Mouse (Mus musculus) ovary, postnatal 14 days (tissue): Measurements from ENCODE around the gene Fuca1.
A peak's percentile ranks its signal among the peaks of the same experiment; 100 is the strongest.
"Not testable (repeated sequence)": the region's sequence is repeated elsewhere in the genome, so short reads cannot be mapped to it uniquely, and the experiment has no call there.

ENCODE experiments used
- DNase-seq: peaks from one replicate; pipeline ENCODE4 v3.0.0; 2022; ENCODE audit warnings: low spot score

Gene Fuca1

DNA sequence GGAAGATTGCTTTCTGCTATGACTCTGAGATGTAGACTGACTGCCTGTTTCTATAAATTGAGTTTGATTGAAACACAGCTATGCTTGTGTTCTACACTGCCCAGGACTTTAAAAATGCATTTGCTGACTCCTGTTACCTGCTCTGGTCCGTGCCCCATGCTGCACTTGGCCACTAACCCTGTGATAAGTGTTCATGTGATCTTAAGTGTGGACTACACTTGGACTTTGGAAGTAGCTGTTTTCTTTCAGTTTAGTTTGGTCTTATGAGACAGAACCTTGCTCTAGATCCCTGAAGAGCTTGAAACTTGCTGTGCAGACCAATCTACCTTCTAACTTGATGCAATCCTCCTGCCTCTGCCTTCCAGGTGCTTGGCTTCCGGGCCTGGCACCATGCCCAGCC lies 3.9 kb downstream of the Fuca1 start:
- no peak for DNase-seq

DNA sequence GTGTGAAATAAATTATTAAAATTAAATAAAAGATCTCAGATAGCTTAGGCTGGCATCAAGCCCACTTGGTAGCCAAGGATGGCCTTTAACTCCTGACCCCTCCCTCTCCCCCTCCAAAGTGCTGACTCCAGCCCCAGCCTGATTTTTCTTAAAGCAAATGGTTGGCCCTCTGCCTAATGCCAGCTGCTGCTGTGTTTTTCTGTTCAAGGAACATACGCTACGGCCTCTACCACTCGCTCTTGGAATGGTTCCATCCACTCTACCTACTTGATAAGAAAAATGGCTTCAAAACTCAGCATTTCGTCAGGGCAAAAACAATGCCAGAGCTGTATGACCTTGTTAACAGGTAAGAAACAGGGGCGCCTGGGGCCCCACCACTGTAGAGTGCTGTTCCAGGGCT lies 4.8 kb downstream of the Fuca1 start:
- no peak for DNase-seq

DNA sequence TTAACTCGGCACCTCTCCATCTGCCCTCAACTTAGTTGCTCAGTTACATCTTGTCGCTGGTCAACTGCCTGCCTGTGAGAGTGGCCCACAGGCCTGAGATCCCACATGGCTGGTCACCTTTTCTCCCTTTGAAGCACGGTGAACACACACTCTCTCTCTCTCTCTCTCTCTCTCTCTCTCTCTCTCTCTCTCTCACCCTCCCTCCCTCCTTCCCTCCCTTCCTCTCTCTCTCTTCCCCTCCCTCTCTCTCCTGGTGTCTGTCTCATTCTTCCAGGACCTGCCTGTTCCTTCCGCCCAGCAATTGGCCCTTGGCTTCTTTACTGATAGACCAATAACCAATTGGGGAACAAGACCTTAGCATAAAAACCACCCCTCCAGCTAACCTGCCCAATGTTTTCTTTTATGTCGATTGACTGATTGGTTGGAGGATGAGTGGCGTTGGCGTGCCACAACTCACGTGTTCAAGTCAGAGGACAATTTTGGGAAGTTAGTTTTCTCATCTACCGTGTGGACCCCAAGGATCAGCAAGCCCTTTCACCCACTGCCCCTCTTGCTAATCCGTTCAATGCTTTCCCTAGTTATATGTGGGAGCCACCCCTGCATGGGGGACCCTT lies 5.8 kb downstream of the Fuca1 start:
- DNase-seq, result no peak

DNA sequence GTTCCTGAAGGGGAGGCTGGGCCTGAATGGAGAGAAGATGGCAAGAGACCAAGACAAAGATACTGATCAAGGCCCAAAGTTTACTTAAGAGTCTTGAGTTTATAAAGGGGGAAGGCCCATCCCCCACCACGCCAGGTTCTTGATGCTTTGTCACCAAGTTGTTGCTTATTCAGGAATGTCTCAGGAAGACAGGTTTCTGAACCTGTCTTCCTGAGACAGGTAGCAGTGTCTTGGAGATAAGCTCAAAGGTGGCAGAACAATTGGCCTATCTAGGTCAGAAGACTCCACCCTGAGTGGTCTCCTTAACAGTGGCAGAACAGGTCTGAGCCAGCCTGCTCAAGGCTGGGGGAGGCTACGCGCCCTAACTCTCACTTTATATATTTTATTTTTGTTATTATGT lies 6.3 kb downstream of the Fuca1 start:
- no peak for DNase-seq

DNA sequence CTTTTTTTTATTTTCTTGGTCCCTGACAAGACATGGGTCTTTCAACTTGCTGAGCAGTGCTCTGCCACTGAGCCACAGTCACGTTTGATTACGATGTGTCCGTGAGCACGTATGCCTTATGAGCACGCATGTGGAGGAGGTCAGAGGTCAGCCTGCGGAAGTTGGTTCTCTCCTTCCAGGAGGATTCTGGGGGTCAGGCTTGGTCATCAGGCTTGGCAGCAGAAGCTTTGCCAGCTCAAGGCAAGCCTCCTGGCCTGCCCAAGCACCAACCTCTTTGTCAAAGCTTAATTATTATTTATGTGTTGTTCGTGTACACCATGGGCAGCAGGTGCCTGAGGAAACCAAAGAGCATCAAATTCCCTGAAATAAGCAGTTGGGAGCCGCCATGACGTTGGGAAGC lies 7.8 kb downstream of the Fuca1 start:
- DNase-seq, result no peak

DNA sequence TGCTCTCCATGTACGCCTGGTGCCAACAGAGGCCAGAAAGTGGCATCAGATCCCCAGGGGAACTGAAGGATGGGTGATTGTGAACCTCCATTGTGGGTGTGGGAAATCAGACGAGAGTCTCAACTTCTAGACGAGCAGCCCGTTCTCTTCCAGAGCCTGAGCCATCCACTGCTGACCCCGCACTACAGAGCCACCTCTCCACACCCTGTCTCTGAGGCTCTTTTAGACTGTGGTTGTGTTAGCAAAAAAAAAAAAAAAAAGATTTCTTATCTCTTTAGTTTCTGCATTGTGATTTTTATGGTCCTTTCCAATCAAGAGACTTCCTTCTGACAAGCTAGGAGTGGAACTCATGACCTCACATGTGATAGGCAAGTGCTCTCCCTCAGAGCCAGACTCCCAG lies 8.9 kb downstream of the Fuca1 start:
- no peak for DNase-seq

DNA sequence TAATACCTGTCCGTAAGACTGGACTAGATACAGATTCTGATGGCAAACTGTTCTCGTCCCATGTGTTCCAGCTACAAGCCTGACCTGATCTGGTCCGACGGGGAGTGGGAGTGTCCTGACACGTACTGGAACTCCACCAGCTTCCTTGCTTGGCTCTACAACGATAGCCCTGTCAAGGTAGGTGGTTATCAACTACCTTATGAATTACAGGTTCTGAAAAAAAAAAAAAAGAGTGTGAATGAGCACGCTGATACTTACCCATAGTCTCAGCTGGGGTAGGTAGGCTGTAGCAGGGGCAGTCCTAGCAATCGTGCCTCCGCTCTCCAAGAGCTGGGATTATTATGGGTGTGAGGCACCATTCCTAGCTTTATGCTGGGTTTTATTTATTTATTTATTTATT lies 9.3 kb downstream of the Fuca1 start:
- DNase-seq, result no peak

DNA sequence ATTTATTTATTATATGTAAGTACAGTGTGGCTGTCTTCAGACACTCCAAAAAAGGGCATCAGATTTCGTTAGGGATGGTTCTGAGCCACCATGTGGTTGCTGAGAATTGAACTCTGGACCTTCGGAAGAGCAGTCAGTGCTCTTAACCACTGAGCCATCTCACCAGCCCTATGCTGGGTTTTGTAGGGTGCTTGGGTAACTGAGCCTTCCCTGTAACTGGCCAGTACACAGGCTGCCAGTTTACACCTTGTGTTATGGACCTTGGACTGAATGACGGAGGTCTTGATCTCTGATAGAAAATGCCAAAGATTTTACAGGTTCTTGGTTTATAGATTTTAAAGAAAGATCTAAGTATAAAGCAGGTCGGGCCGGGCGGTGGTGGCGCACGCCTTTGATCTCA lies 9.7 kb downstream of the Fuca1 start:
- DNase-seq, result no peak

DNA sequence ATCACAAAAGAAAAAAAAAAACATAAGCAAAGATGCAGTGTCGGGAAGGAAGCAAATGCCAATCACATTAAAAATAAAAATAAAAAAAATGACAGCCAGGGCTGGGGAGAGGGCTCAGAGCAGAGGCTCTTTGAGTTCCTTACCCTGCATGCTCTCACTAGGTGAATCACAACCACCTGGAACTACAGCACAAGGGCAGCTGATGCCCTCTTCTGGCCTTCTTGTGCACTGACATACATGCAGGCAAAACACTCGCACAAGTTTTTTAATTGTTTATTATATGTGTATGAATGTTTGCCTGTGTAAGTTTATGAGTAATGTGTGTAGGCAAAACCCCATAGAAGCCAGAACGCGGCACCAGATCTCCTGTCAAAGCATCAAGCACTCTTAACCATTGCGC lies 11.3 kb downstream of the Fuca1 start:
- no peak for DNase-seq

DNA sequence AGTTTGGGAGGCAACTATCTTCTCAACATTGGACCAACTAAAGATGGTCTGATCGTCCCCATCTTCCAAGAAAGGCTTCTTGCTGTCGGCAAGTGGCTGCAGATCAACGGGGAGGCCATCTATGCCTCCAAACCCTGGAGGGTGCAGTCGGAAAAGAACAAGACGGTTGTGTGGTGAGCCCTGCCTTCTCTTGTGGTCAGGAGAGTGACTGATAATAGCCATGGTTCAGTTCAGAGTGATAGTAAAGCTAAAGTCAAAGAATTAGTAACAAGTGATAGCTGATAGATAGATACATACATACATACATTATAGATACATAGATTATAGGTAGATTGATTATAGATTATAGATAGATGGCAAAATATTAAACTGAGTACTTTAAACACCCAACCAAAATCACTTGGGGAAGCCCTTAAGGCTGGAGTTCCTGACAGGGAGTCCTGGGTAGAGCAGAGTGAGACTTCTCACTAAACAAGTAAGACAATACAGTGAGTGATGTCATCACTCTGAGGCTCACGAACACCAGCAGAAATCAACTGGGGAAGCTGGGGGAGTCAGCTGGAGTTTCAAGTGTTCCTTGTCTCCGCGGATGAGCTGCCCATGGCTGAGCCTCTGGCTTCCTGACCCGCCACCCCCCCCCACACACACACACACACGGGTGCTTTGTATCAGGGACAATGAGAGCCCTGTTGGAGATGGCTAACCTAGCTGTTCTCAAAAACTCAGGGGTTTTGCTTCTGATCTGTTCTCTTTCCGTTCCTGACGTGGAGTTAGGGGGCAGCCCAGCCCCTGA lies 14.4 kb downstream of the Fuca1 start:
- DNase-seq, result no peak

DNA sequence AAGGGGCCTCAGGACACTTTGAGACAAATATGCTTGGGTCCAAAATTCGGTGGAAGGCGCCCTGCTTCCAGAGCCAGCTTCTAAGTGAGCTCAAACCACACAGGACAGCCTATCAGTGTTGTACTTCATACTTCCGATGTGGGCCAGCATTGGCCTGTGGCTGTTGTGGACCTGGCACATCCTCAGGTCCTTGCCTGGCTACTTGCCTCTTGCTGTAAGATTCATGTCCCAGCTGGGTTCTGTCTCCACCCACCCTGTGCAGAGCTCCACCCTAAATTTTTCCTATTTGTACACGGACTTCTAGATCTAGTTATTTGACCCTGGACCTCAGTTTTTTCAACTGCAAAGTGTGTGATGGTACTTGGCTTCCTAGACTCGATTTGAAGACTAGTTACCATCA lies 15.0 kb downstream of the Fuca1 start:
- DNase-seq, result no peak

DNA sequence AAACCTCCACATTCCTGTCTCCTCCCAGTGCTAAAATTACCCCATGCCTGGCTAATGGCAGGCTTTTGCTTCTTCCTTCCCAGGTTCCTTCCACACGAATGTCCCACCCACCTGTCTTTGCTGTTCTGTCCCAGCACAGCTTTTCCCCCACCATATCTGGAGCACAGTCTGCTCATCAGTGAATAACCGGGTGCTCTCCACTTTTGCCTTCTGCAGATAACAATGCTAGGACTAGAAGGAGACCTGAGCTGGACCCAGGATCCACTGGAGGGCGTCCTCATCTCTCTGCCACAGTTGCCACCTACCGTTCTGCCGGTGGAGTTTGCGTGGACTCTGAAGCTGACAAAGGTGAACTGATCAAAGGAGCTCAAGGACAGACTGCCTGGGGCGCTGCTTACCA lies 18.3 kb downstream of the Fuca1 start:
- DNase-seq, result no peak

DNA sequence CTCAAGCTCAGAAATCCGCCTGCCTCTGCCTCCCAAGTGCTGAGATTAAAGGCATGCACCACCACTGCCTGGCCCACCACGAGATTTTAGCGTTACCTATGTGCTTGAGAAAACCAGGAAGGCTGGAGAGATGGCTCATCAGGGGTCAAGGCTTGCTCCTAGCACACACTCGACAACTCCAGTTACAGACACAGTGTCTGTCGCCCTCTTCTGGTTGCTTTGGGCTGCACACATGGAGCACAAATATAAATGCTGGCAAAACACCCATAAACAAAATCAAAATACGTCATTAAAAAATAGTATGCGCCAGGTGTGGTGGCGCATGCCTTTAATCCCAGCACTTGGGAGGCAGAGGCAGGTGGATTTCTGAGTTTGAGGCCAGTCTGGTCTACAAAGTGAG lies 20.5 kb downstream of the Fuca1 start:
- not testable (repeated sequence) for DNase-seq

DNA sequence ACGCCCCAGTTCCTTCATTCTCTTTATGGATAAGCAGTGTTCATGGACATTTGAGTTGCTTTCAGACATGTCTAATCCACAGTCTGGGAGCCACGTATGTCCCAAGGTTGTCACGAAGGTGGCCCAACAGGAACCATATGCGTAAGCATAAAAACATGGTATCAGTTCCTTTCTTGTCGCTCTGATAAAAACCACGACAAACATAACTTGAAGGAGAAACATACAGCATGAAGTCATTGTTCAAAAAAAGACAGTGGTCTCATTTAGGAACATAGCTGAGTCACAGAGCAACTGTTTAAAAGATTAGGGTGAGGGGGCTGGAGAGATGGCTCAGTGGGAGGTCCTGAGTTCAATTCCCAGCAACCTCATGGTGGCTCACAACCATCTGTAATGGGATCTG lies 21.7 kb downstream of the Fuca1 start:
- no peak for DNase-seq

DNA sequence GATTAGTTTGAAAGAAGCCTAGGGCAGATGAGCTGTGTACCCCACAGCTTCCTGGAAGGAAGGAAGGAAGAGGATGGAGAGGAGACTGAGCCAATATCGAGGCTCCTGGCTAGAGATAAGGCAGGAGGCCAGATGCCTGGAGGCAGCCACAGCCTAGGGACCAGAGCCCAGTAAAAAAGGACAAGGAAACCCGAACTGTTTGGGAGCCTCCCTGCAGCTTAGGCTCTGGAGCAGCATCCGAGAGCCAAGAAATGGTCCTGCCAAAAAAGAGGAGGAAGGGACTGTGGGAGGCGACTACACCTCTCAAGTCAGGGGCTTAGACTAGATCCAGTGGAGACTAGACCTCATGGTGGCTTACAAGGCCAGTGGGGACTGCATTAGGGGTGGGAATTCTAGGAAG lies 22.9 kb downstream of the Fuca1 start:
- DNase-seq, result no peak

DNA sequence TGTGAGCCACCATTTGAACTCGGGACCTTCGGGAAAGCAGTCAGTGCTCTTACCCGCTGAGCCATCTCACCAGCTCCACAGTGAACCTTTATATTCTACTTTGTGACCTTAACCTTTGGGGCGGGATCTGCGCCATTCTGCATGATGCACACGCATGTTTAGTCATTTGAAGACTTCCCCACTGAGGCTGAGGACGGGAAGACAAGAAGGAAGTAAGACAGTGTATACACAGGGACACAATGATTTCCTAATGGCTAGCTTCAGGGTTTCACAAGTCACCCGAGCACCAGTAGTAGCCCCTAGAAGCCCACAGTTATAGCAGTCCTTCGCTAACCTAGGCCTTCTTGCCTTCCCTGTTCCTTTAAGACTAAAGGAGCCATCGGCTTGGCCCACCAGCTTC lies 25.2 kb downstream of the Fuca1 start:
- no peak for DNase-seq

DNA sequence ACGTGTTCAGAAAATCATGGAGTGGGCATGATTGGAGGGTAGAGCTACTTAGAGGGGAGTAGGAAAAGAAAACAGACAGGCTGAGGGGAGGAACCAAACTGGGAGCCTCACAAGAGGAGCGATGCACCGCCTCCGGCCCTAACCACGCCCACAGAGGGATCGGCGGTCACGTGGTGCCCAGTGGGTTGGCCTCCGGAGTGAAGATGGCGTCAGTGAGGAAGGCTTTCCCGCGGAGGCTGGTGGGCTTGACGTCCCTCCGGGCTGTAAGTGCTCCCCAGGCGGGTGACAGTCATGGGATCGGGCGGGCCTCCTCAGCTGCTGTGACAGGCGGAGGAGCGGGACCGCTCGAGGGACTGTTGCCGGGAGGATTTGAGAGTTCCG lies 25.7 kb downstream of the Fuca1 start, which contains the start of gene Hmgcl:
Hmgcl (plus strand) TSS at position 171 of the 381 bp plus-strand sequence.
- peak; percentile 88 for DNase-seq

DNA sequence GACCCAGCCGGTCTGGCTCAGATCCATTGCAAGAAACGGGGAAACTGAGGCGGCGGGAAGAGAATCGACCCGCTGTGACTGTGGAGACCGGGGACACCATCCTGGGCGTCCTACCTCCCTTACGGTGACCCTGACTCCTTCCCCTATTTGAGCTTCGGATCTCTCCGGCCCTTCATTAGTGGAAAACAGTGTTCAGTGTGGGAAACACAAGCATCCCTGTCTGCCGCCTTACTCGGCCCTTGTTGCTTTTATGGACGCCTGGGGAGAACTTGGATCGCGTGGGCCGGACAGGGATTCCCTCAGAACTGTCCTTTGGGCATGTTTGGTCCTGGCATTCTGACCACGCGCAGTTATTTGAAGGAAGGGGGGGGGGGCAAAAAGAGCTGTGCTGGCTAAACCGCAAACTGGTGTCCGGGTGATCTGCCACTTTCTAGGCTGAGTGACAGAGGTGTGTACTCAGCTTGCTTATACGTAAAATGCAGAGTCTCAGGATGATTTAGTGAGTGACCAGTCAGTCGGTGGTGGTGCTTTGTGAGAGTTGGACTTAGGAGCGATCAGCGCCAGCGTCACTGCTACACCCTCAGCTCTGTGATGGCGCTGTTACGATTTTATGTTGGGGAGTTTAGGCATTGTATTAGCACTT lies 26.2 kb downstream of the Fuca1 start:
- no peak for DNase-seq

DNA sequence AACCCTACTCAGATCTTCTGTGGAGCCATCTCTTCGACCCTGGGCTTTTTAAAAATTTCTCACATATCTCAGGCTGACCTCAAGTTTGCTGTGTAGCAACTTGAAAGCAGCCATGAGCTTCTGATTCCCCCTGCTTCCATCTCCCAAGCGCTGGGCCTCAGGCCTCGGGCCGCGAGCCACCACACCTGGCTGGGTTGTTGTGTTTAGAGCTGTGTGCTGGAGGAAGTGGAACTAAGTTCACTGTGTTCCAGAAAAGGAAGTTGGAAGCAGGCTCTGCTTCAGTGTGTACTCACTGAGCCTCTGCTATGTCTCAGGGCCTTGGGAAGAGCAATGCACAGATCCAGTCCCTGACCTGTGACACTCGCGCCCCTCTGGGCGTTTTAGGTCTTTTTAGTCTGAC lies 27.6 kb downstream of the Fuca1 start:
- no peak for DNase-seq

DNA sequence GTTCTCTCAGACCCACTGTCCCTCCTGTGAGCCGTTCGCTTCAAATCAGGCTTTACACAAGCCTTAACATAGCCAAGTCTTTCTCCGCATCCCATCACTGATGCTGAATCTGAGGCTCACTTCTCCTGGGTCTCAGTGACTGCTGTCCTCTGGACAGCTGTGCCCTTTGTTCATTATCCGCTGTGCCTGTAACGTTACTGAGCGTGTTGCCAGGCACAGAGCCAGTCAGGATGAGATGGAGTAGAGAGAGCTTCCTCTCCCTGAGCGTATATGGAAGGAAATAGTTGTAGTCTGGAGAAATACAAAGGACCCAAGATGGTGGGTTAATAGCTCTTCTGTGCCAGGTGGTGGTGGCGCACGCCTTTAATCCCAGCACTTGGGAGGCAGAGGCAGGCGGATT lies 28.9 kb downstream of the Fuca1 start:
- no peak for DNase-seq

DNA sequence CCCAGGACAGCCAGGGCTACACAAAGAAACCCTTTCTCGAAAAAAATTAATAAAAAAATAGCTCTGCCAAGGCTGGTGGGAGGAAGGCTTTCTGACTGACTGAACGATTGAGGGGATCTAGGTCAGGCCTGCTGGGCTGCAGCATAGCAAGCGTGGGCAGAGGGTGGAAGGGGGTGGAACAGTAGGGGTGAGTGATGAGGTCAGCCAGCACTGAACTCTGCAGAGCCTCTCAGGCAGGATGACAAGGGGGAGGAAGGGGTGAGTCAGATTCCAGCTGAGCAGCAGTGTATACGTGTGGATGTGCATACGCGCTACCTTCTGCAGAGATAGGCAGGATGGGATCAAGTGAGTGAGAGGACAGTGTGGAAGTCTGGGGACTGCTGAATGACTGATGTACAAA lies 29.4 kb downstream of the Fuca1 start:
- no peak for DNase-seq

DNA sequence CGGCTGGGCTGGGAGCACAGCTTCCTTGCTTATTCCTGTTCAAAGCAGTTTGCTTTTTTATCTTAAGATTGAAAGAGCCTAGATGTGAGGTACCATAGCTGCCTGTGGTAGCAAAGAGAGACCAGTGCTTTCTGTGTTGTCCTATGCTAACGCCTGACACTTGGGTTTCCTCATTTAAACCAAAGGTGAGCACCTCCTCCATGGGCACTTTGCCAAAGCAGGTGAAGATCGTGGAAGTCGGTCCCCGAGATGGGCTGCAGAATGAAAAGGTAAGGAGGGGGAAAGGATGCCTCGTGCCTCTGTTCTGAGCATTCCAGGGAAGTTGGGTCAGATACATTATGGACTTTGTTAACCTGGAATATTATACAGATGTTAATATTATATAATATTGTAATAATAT lies 29.8 kb downstream of the Fuca1 start:
- no peak for DNase-seq

DNA sequence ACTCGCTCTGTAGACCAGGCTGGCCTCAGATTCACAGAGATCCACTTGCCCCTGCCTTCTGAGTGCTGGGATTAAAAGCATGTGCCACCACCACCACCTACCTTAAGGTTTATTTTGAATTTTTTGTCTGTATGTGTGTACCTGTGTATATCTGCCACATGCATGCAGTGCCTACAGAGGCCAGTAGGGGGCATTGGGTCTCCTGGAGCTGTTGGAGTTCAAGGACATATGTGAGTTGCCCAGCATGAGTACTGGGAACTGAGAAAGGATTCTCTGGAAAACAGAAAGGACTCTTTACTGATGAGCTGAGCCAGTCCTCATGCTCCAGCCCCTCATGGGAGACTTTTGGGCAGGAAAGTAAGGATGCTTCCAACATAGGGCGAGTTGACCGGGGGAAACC lies 31.0 kb downstream of the Fuca1 start:
- DNase-seq, result no peak

DNA sequence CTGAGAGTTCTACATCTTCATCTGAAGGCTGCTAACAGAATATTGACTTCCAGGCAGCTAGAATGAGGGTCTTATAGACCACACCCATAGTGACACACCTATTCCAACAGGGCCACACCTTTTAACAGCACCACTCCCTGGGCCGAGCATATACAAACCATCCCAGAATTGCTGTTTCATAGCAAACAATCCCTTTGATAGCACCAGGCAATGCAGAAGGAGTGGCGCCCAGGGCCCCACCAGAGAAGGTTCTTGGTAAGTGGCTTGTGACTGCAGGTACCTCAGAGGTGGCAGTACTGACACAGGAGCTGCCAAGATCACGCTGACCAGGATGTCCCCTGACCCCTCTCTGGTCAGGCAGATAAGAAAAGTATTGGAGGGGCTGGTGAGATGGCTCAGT lies 32.6 kb downstream of the Fuca1 start:
- DNase-seq, result no peak
